Mouse (Mus musculus) MN1 (cell line): ENCODE measurements around the gene Zfp384.
A peak's percentile ranks its signal among the peaks of the same experiment; 100 is the strongest.

ENCODE experiments used
- DNase-seq: peaks from one replicate; pipeline ENCODE4 v3.0.0-alpha.2; 2016; ENCODE audit warnings: low spot score

Gene Zfp384

DNA sequence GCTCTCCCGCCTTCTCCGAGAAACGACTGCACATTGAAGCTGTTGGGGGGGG is at the start of gene Zfp384:
TSS of gene Zfp384 (plus strand) at position 17 of the 52 bp plus-strand sequence.
- no peak for DNase-seq

DNA sequence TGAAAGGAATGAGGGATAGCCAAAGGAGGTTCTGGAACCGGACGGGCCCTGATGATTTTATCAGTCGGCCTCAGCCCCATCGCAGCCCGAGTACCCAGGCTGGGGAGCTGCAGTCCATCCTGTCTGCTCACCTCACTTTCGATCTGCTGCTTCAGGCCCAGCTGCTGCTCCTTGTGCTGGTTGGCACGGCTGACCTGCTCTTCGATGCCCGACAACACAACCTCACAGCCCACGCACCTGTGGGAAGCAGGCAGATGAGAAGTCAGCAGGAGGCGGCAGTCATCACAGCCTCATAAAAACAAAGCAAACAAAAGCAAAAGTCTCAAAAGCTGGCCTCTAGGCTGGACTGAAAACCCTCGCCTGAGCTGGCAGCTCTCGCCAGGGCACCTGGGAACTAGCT is 49.0 kb upstream of the Zfp384 start:
- no peak for DNase-seq

DNA sequence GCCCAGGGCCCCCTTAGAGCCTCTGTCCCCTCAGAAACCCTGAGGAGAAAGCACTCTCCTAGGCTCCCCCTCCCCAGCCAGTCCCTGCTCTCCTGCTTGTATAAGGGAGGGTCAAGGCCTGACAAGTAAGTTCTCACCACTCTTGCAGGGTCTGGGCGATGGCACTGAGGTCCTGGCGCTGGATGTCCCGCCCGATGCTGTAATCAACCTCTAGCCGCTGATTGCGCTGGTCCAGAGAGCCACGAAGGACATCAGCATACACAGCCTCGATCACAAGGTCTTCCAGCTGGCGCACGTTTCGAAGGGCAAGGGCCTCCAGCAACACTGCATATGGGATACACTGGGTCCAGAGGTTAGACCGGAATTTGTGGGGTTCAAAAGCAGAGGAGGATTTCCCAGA is 47.9 kb upstream of the Zfp384 start:
- DNase-seq, result no peak

DNA sequence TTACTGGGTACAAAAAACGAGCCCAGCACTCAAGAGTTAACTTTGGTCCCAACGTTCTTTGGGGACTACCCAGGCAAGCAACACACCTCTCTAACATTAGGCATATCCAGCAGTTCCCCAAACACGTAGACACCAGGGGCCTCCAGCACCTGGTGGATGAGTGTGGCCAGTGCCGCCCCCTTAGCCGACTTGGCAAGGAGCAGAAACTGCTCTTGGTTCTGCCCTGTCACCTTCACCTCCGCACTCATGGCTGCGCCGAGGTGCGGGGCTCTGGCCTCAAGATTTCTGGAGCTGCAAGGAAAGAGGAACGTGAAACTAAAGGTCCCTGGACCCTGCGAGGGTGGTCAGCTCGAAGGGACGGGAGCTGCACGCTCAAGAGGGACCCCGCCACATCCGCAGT is 44.3 kb upstream of the Zfp384 start:
- DNase-seq, result peak; percentile 36

DNA sequence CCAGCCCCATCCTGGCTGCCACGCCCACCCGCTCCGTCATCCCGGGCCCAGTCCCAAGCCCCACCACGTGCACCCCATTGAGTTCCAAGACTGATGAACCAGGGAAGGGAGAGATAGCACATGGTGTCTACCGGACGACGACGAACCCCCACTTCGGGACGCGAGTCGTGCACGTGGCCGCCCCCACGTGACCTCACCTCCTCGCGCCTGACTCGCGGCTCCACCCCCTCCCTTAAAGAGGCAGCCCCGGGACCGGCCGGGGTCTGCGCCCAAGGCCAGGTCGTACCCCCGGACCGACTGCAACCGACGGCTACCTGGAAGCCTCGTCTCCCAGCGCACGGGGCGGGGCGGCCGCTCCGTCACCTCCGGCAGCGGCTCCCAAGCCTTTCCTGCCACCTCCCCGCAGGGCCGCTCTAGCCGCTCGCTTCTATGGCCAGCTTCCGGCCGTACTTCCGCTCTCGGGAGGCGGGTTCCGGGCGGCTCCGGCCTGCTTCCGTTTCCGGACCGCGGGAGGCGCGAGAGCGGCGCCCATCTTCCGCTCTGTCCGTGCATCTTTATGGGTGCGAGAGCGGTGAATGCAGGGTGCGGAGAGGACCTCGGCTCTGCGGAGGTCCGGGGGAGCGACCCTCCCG is 43.7 kb upstream of the Zfp384 start, which contains the start of gene Cops7a:
TSS of gene Cops7a (minus strand) at position 451 of the 632 bp plus-strand sequence.
- peak; percentile 95 for DNase-seq

DNA sequence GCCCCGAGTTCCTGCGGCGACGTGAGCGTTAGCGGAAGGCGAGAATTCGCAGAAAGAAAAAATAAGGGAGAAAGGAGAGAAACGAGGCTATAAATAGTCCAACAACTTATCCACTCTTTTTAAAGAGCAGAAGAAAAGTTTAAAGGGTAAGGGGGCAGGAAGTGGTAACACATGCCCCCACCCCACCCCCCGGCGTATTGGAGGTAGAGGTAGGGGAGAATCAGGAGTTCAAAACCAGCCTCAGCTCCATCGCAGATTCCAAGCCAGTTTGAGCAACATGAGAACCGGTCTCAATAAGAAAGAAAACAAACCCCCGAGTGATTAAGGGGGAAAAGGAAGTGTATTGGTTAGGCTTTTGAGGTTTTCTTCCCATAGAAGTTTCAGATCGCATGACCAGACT is 43.2 kb upstream of the Zfp384 start:
- DNase-seq, result peak; percentile 36

DNA sequence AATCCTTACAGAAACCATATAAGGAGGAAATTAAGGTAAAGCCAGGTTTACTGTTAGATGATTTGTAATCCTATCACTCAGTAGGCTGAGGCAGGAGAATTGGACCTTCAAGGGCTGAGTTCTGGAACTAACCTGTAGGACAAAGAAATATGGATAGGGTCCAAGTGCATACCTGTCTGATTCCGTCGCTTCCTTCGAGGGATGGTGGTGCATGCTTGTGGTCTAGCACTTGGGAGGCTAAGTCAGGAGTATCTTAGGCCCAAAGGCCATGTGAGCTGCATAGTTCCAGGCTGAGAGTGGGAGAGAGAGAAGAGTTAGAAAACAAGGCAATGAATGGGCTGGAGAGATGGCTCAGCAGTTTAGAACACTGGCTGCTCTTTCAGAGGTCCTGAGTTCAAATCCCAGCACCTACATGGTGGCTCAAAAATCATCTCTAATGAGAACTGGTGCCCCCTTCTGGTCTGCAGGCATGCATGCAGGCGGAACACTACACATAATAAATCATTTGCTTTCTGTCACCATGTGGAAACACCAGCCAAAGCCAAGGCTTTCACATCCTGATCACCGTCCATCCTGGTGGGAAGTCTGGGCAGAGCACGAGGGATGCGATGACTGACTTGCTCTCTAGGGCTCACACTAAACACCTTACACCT is 42.4 kb upstream of the Zfp384 start:
- peak; percentile 11 for DNase-seq

DNA sequence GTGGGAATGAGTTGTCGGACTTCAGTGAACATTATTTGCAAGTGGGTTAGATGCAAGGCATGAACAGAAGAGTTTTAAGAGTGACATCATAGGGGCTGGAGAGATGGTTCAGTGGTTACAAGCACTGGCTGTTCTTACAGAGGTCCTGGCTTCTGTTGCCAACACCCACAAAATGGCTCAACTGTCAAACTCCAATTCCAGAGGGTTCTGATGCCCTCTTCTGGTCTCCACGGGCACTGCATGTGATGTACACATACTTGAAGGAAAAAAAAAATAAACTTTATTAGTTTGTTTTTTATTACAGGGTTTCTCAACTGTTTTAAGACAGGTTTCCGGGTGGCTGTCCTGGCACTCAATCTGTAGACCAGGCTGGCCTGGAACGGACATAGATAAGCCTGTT is 41.2 kb upstream of the Zfp384 start:
- DNase-seq, result peak; percentile 30

DNA sequence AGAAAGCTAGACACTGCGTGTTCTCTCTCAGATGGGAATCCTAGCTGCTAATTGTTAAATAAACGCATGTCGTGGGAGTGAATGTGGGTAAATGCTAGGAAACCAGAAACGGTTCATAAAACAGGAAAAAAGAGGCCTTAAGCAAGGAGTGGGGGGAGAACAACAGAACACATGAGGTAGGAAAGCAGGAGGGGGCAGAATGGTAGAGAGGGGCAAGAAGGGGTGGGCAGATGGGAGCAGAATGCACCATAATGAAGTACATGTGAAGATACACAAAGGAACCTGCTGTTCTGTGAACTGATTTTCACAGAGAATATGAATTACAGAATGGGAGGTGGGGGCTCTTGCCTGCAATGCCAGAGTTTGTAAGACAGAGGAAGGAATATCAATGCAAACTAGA is 16.7 kb upstream of the Zfp384 start:
- no peak for DNase-seq

DNA sequence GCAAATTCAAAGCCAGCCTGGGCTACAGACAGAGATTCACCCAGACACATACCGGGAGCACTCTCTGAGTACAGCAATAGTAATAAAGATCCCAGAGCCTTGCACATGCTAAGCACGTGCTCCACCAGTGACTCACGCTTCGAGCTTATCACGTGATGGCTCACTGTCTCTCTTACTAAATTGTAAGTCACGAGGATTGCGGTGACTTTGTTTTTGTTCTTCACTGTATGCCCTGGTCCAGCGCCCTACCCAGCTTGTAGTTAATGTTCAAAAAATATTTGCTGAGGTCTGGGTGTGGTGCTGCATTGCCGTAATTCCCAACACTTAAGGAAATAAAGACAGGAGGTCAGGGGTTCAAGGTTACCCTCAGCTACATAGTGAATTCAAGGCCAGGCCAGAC is 15.6 kb upstream of the Zfp384 start:
- peak; percentile 29 for DNase-seq

DNA sequence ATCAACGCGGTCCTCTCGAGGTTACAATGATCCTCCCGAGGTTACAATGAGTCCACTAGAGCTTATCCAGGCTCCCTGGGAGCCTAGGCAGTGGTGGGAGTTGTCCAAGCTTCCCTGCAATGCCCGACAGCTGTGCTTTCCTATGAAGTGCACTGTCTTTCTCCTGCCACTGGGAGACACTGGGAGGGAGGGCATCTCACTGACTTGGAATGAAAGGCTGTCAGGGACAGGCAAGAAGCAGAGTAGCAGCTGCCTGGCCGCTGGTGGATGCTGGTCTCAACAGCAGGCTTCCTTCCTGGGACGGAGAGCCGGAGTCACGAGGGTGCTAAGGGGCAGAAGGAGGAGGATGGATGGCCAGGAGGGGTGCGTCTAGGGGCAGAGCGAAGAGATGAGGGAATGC is 15.1 kb upstream of the Zfp384 start:
- no peak for DNase-seq

DNA sequence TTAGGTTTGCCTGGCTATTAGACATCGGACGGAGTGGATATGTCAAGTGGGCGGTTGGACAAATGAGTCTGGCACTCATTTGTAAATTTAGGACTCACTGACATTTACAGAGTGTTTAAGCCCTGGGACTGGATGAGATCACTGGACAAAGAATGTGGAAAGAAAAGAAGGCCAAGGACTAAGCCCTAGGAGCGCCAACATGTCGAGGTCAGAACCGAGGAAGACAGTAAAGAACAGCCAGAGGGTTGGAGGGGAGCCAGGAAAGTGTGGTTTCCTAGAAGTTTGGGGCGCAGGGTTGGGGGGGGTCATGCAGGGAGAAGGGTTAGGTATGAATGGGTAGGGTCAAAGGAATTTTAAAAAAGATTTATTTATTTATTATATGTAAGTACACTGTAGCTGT is 13.7 kb upstream of the Zfp384 start:
- DNase-seq, result no peak

DNA sequence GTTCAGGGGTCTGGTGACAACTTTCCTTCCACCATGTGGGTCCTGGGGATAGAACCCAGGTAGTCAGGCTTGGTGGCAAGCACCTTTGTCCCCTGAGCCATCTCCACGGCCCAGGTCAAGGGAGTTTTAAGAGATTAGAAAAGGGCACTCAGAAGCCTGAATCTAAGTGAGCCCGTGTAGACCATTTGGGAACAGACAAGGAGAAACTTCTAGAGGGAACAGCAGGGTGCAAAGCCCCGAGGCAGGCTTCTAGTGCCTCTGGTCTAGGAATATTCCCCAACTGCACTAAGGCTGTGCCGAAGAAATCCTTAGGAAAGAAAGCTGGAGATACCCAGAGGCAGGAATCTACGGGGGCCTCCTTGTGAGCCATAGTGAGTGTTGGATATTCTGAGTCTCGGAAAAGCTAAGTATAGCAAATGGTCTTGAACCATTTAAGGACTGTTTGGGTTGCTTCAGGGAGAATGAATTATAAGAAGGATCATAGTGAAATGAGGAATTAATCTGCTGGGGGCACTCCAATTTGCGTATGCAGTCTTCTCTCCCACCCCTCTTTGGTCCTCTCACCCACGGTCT is 13.0 kb upstream of the Zfp384 start:
- DNase-seq, result no peak

DNA sequence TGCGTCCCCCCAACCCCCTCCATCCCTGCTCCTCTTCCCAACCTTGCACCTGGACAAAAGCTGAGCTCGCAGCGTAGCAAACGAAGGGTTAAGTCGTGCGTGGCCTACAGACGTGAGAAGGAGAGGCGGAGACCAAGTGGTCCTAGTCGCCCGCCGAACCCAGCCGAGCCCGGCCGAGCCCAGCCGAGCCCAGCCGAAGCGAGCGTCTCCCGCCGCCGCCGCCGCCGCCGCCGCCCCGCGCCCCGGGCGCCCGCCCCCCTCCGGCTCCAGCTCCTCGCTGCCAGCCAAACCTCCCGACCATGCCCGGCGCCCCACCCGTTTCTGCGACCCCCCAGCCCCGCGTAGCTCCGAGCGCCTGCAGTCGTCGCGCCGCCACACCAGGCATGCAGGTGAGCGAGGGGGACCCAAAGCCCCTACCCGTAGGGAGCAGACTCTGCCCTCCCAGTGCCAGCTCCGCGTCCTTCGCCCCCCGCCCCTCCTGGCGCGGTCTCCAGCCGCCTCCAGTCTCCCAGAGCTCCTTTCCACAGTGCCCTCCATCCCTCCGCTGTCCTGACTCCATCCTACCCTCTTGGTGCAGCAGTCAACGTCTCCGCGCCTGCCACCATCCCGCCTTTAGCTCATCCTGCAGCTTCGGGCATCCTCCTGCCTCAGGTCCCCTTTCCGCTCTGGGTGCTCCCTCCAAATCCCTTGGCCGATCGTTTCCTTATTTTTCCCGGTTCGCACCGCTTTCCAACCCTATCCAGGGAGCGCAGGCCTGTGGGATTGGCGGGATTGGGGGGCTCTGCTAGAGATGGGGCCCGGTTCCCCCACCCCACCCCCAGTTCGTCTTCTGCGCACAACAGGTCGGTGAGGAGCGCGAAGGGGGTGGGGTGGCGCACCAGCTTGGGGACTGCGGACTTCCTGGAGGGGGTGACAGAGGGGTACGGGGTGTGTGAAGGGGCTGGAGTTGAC is 12.1 kb upstream of the Zfp384 start, which contains the start of gene Pianp:
TSS of gene Pianp (plus strand) at position 144 of the 951 bp plus-strand sequence.
- peak; percentile 53 for DNase-seq

DNA sequence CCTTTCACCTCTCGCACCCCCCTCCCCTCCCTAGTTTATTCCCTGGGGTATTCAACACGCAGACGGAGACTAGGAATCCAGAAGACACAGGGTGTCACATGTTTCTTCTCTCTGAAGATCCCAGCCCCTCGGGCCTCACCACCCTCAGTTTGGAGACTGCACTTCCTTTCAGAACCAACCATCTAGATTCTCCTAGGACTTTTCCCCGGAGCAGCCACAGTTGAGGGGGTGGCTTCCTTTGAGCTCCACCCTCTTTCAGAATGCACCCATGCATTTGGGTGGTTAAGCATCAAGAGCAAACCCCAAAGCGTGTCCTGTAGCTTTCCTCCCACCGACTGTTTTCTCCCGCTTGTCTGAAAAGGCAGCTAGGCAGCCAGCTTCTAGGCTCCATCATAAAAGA is 10.9 kb upstream of the Zfp384 start:
- DNase-seq, result no peak

DNA sequence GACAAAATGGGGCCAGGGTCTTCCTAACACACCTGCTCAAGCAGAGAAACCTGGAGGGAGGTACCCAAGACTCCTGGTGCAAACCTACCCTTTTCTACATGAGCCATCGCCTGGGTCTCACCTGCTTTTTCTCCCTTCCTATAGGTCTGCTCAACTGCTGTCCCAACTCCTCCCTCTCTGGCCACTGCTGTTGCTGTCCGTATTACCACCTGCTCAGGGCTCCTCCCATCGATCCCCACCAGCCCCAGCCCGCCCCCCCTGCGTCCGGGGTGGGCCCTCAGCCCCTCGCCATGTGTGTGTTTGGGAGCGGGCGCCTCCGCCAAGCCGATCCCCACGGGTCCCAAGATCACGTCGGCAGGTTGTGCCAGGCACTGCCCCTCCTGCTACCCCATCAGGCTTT is 9.9 kb upstream of the Zfp384 start:
- DNase-seq, result no peak

DNA sequence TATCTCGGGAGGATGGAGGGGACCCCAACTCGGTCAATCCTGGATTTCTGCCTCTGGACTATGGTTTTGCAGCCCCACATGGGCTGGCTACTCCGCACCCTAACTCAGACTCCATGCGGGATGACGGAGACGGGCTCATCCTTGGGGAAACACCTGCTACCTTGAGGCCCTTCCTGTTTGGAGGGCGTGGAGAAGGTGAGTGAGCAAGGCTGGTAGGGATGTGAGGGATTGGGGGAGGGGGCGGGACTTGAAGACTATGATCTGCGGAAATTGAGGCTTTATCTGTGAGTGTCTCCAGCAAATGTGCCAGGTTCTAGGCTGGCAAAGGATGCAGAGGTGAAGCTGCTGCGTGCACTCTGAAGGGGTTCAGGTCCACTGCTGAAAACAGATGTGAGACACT is 9.4 kb upstream of the Zfp384 start:
- no peak for DNase-seq

DNA sequence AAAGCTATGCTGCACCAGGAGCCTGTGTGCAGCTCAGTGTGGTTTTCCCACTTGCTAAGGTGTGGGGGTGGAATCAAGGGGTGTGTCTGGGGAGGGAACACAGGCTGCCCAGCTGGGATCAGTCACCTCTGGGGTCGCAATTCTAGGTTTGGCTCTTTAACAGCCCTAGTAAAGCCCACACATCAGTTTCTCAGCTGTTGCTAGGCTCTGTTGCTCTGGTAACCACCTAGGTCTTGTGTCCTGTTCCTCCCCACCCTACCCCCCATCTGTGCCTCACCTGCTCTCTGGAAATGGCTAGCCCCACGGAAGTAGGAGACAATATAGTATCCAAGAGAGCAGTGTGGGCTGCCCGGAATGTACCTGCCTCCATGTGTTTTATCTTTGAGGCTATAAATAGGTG is 5.2 kb upstream of the Zfp384 start:
- DNase-seq, result no peak

DNA sequence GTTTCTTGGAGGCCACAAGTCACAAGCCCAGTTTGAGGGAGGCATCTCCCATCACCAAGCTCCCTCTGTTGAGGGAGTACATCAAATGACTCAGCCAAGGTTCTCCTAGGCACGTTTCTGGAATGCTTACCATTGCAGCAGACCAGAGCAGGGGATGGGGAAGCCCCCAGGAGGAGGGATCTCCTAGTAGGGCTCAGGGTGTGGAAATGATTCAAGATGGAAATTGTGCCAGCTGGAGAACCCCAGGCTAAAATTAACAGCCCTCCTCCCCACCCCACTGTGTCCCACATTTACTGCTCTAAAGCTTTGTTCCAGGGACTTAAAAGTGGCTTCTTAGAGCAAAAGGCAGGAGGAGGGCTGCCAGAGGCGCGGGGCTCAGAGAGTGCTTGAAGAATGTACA is 3.9 kb upstream of the Zfp384 start:
- no peak for DNase-seq

DNA sequence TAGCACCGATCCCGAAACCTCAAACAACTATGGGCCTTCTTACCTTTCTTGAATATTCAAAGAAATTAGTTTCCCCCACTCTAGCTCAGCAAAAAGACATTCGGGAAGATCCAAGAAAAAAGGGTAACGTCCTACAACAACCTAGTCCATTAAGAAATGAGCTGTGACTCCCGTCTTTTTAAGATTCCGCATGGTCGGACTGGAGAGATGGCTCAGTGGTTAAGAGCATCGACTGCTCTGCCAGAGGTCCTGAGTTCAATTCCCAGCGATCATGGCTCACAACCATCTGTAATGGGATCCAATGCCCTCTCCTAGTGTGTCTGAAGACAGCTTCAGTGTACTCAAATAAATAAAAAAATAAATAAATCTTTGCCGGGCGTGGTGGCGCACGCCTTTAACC is 885 bp upstream of the Zfp384 start:
- DNase-seq, result no peak

DNA sequence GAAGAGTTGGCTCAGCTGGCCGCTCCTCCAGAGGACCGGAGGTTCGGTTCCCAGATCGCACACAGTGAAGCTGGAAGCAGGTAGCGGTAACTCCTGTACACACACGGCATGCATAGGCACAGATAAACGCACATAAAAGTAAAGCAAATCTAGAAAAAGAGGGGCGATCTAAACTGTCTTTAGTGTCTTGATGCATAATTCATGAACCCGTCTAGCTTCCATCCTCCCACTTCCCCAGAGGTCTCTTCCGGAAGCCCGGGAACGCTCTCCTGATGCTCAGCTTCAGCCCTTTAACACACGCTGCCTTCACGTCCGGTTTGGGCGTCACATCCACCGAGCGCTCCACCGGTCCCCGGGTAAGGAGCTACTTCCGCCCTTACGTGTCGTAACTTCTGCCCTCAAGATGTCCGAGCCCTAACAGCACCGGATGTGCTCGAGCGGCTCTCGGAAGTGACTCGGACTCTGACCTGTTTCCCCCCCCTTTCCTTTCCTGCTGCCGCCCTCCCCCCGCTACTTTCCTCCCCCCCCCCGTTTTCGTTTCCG is 288 bp upstream of the Zfp384 start:
- peak; percentile 97 for DNase-seq

DNA sequence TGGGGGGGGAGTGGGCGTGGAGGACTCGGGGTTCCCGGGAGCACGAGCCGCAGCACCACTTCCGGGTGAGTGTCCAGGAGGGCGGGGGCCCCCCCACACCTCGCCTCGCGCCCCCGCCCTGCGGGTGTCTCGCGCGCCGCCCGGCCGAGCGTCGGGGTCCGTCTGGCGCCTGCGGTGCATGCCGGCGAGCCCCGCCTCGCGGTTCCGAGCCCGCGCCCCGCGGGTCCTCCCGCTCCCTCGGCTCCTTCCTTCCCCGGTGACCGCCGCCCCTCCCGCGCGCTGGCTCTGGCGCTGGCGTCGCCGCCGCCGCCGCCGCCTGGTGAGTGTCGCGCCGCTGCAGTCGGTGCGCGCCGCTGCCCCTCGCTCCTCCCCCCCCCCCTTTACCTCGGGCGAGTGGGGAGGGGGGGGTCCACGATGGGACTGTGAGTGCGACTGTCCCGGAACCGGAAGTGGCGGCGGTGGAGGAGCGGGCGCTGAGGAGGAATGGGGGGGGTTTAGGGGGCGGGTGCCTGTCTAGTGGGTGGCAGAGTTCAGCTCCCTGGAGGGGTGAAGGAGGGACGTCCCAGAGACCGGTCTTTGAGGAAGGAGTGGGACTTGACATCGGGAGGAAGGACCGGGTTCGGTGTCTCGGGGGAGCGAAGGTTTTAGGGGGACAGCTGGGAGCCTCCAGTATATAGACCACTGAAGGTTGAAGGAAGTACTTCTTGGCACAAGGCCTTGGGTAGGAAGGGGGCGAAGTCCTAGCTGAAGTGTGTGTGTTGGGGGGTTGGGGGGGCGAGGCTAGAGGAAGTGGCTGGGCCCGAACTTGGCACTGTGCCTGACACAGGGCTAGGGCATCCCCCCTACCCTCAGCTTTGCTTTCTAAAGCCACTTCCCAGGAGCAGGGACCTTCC is 482 bp downstream of the Zfp384 start:
- peak; percentile 83 for DNase-seq
